Mouse (Mus musculus) ES-E14 (cell line): Measurements from ENCODE around the gene Bcl9.

ENCODE experiments used
- CHD2 ChIP-seq: IDR thresholded peaks from 2 replicates; pipeline ENCODE4 v1.6.1; 2014; ENCODE audit warnings: mild to moderate bottlenecking, low read depth, low read length, inconsistent platforms
- HCFC1 ChIP-seq: IDR thresholded peaks from 2 replicates; pipeline ENCODE4 v1.6.1; 2012; ENCODE audit warnings: low read length, inconsistent platforms, borderline replicate concordance; ENCODE audit not compliant: insufficient read depth
- MAFK ChIP-seq: IDR thresholded peaks from 2 replicates; pipeline ENCODE4 v1.6.1; 2014; ENCODE audit warnings: mild to moderate bottlenecking, low read depth, low read length, inconsistent platforms; ENCODE audit not compliant: insufficient read depth
- ZC3H11A ChIP-seq: IDR thresholded peaks from 2 replicates; pipeline ENCODE4 v1.6.1; 2012; ENCODE audit warnings: low read depth, mild to moderate bottlenecking, inconsistent platforms, low read length, borderline replicate concordance

- no peak for TF ChIP-seq HCFC1
- TF ChIP-seq CHD2 = no peak
- TF ChIP-seq MAFK = no peak
- TF ChIP-seq ZC3H11A = no peak
These were observed 13.7 kb downstream of the Bcl9 start for GRCm38 (mm10) chr3:97284056-97284455.
